In the genomic region with DNA sequence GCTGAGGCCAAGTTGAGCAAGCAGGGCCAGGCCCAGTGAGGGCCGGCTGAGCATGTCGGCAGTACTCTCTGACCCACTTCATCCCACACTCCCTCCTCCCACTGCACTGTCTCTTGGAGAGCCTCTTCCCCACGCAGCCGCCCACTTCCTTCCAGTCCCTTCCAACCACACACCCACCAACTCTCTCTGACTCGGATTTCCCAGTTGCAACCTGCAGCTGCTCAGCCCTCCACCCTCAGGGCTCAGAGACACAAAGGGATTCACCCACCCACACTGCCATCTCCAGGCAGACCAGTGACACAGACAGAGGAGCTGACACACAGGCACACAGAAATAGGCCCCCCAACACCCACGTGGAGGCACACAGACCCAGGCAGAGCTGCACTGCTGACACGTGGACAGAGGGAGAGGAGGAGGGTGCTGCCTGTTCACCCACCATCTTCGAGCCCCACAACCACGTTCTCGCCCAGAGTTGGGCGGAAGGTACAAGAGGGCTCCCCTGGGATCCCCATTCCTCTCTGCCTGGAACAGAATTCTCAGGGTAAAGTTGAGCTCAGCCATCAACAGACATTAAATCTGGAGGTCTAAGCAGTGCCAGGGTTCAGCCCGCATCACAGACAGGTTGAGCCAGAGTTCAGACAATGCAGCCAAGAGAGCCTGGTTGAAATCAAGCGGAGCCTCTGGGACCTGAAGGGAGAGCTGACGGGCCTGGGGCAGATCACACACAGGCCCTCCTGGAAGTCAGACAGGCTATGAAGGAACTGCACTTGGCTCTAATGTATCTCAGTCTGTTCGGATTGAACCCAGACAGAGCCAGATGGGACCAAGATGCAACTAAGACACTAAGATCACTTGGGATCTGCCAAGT, we compare ENCODE assay signal across 1 mouse cellular context.
TF ChIP-seq lines count a peak whose summit lies in the region.

No protein-coding gene starts in this region.

TF ChIP-seq in MEL, 35 proteins besides CTCF, POLR2A, EP300 and RAD21:
- TF ChIP-seq RCOR1 (IDR thresholded peaks at IDR 0.05; ENCODE audit: low read depth, low read length), result no peak
- TF ChIP-seq E2F4 (IDR thresholded peaks at IDR 0.05; ENCODE audit: borderline replicate concordance, low read depth, low read length), result no peak
- 0 out of 2 replicates have a peak, but pooled peaks have one; percentile 32 for TF ChIP-seq MYC (IDR thresholded peaks at IDR 0.05; ENCODE audit: low read depth, low read length)
- TF ChIP-seq NRF1 (IDR thresholded peaks at IDR 0.05; ENCODE audit: insufficient read depth, low read depth, low read length, poor library complexity, severe bottlenecking), result no peak
- TF ChIP-seq MXI1 (IDR thresholded peaks at IDR 0.05; ENCODE audit: low read depth, low read length), result 0 out of 2 replicates have a peak, but pooled peaks have one; percentile 23
- no peak for TF ChIP-seq TBP (IDR thresholded peaks at IDR 0.05; ENCODE audit: low read depth, low read length)
- TF ChIP-seq POLR2AphosphoS2 (IDR thresholded peaks at IDR 0.05; ENCODE audit: low read length), result no peak
- no peak for TF ChIP-seq GABPA (IDR thresholded peaks at IDR 0.05; ENCODE audit: low read depth, low read length)
- TF ChIP-seq MEF2A (IDR thresholded peaks at IDR 0.05; ENCODE audit: extremely low read depth, insufficient replicate concordance, low read depth, low read length, poor library complexity, severe bottlenecking), result no peak
- TF ChIP-seq SIN3A (IDR thresholded peaks at IDR 0.05; ENCODE audit: low read length), result no peak
- no peak for TF ChIP-seq ZNF384 (IDR thresholded peaks at IDR 0.05; ENCODE audit: low read depth, low read length)
- TF ChIP-seq ZC3H11A (IDR thresholded peaks at IDR 0.05; ENCODE audit: low read depth, low read length), result 0 out of 2 replicates have a peak, but pooled peaks have one; percentile 2
- no peak for TF ChIP-seq ZMIZ1 (IDR thresholded peaks at IDR 0.05; ENCODE audit: low read depth, low read length)
- TF ChIP-seq CHD1 (IDR thresholded peaks at IDR 0.05; ENCODE audit: low read depth, low read length), result no peak
- no peak for TF ChIP-seq CHD2 (IDR thresholded peaks at IDR 0.05; ENCODE audit: low read length)
- no peak for TF ChIP-seq KAT2A (conservative IDR thresholded peaks at IDR 0.05; ENCODE audit: low read depth, low read length)
- no peak for TF ChIP-seq ELF1 (IDR thresholded peaks at IDR 0.05; ENCODE audit: low read depth, low read length)
- TF ChIP-seq ZKSCAN1 (IDR thresholded peaks at IDR 0.05; ENCODE audit: low read depth, low read length), result no peak
- no peak for TF ChIP-seq USF2 (IDR thresholded peaks at IDR 0.05; ENCODE audit: borderline replicate concordance in 1 of 2, insufficient read depth in 1 of 2, low read depth in 1 of 2, low read length in 2 of 2)
- TF ChIP-seq SMC3 (IDR thresholded peaks at IDR 0.05; ENCODE audit: low read depth, low read length), result peak; percentile 48
- TF ChIP-seq MAX (IDR thresholded peaks at IDR 0.05; ENCODE audit: low read length), result 0 out of 2 replicates have a peak, but pooled peaks have one; percentile 24
